Mouse (Mus musculus): ENCODE measurements around the gene Rhobtb1. TPM values are rescaled to one million over a fixed set of nuclear protein-coding genes. Genes with fewer than 3 reads are reported as not detected.

Gene Rhobtb1
- polyA plus RNA-seq, 1 experiment from 2014 or later: 14.0 TPM

DNA sequence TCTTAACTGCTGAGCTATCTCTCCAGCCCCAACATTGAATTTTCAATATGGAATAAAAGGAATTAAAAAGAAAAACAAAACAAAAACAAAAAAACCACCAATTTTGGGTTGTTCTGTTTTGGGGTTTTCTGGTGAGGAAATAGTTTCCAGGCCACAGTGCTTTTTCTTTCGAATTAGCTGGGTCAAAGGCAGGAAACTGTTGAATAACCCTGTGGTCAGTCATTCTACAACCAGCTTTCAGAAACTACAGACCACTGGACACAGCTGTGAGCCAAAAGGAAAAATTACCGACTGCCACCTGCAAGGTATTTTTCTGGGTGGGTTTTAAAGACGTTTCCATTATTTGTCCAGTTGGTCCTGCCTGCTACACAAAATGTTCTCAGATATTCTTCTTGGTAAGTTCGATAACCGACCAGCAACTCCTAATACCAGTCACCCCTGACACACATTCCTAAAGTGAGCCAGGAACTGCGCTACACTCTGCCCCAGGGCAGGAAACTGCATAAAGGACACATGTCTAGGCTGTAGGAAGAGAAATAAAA, 106.4 kb downstream of the Rhobtb1 start:
- Histone ChIP-seq H3K36me3 (replicated peaks) (no peaks in the 10 kb centered on the region), H3K27ac (no peak overlapping the region), H3K4me3 (no peak overlapping the region), H3K4me1 (peaks cover 32% of the 10 kb centered on the region), H3K27me3 (ENCODE audit: poor library complexity, severe bottlenecking) (no peaks in the 10 kb centered on the region), H3K9me3 (no peaks in the 10 kb centered on the region)
- WGBS: 77% methylated on average over 6 of the region's 6 CpGs
- DNase-seq (ENCODE audit: extremely low spot score, low spot score): no peak

DNA sequence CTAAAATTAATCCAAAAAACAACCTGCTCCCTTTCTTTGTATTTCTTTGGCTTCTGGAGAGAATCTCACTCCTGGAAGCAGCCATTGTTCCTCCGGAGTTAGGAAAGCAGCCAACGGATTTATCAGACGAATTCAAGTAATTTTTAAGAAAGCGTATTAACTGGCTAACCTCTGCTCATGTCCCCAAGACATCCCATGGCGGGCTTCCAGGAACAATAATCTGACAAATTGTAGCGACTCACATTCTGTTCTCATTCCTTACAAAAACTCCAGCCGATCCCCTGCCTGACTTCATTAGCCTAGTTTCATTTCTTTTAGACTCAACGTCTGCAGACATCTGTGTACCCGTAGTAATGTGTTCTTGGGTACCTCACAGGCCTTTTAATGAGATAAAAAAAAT, 107.4 kb downstream of the Rhobtb1 start:
- no peak overlapping the region for H3K27ac ChIP-seq
- H3K4me1 ChIP-seq: peaks cover 23% of the 10 kb centered on the region
- WGBS: 83% methylated on average over 9 of the region's 9 CpGs
- H3K9me3 ChIP-seq: no peaks in the 10 kb centered on the region
- H3K36me3 ChIP-seq (replicated peaks): no peaks in the 10 kb centered on the region
- no peak overlapping the region for H3K4me3 ChIP-seq
- DNase-seq (ENCODE audit: extremely low spot score, low spot score): no peak
- no peaks in the 10 kb centered on the region for H3K27me3 ChIP-seq (ENCODE audit: poor library complexity, severe bottlenecking)

DNA sequence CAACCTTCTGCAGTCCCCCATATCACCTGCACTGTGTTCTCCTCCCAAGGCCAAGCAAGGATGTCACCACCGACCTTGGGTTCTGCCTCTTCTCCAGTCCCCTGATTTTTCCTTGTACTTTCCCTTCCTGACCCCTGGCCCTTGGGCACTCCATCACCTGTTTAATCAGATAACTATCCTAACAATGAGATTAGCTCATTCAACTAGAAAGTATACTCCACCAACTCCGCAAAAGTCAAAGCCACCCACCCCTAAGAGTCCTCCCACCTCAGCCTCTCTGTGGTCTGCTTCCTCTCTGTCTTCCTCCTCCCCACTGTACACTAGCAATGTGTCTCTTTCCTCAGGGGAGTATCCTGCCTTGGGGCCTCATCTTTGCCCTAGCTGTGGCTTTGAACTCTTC, 107.9 kb downstream of the Rhobtb1 start:
- 82% methylated on average over 2 of the region's 2 CpGs for WGBS

DNA sequence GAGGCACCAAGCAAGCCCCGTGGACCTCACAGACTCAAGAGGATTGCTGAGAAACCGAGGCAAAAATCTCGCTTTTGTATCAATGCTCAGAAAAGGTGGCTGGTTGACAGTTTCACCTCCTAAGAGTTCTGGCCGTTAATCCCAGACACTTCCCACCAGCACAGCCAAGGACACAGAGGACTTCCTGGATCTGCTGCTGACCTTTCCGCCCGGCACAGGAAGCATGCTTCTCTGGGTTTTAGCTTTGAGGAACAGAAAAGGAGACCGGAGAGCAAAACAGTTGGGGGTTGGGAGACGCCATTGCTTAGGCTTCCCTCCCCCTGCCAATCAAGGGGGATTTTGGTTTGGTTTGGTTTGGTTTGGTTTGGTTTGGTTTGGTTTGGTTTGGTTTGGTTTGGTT, 108.7 kb downstream of the Rhobtb1 start:
- no peak for DNase-seq (ENCODE audit: extremely low spot score, low spot score)
- Histone ChIP-seq H3K27me3 (ENCODE audit: poor library complexity, severe bottlenecking) (no peaks in the 10 kb centered on the region), H3K9me3 (no peaks in the 10 kb centered on the region), H3K27ac (no peak overlapping the region), H3K4me1 (peaks cover 15% of the 10 kb centered on the region; the same call in 1 of the 2 replicates), H3K36me3 (replicated peaks) (no peaks in the 10 kb centered on the region), H3K4me3 (no peak overlapping the region)
- 87% methylated on average over 8 of the region's 8 CpGs for WGBS

More for the DNA sequence above, 107.9 kb downstream of the Rhobtb1 start:
- Histone ChIP-seq H3K27ac (no peak overlapping the region), H3K36me3 (replicated peaks) (no peaks in the 10 kb centered on the region), H3K4me3 (no peak overlapping the region), H3K9me3 (no peaks in the 10 kb centered on the region), H3K27me3 (ENCODE audit: poor library complexity, severe bottlenecking) (no peaks in the 10 kb centered on the region), H3K4me1 (peaks cover 21% of the 10 kb centered on the region)
- no peak for DNase-seq (ENCODE audit: extremely low spot score, low spot score)

DNA sequence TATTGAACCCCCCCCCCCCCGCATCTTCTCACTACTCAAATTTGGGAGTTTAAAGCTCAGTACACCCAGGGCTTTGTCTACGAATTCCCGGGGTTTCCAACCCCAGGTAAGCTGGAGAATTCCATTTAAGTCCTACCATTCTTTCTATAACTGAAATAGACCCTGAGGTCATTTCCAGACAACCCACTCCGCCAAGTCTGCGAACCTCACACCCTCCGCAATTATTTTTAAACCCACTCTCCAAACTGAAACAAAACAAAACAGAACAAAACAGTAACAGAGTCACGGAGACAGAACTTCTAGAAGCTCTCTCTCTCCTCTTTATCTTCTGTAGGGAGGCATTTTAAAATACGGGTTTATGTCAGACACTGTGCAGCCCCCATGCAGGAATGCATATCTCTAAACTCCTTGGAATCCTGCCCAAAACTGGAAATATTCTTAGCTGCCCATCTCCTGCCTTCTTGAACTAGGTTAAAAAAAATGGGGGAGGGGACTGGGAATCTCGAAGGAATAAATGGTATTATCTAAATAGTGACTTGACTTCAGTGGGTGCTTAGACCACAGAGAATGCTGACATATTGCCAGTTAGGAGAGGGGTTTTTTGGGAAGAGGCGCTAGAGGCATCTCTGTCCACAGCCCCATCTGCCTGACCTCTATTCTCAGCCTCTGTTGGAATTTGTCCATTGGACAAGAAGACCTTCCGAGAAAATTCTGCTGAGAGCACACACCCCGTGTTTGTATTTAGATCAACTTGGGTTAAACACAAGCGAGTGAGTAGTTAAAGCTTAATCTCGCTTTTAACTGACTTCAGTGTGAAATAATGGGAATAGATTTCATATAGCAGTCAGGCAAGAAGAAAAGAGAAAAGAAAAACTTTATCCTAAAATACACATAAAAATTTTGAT, 111.9 kb downstream of the Rhobtb1 start:
- WGBS: 86% methylated on average over 14 of the region's 14 CpGs
- Histone ChIP-seq H3K4me1 (peaks cover 9% of the 10 kb centered on the region), H3K4me3 (no peak overlapping the region), H3K27me3 (ENCODE audit: poor library complexity, severe bottlenecking) (no peaks in the 10 kb centered on the region), H3K36me3 (replicated peaks) (peaks cover 10% of the 10 kb centered on the region), H3K27ac (no peak overlapping the region), H3K9me3 (no peaks in the 10 kb centered on the region)
- DNase-seq (ENCODE audit: extremely low spot score, low spot score): no peak

DNA sequence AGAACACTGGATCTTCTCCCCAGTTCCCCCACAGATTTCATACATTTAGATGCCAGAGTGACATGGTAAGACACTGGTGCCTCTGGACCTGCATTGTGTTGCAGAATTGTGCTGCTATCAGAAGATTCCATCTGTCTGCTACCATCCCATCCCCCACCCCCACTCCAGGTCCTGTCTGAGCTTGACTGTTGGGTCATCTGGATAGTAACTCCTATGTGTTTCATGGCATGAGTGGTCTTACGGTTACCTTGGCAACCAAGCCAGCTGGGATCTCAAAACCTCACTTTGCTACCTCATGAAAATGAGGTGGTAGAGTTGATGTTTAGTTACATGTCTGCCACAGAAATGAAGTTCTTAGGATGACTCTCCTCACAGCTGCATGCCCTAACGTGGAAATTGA, 112.7 kb downstream of the Rhobtb1 start:
- DNase-seq (ENCODE audit: extremely low spot score, low spot score): no peak

DNA sequence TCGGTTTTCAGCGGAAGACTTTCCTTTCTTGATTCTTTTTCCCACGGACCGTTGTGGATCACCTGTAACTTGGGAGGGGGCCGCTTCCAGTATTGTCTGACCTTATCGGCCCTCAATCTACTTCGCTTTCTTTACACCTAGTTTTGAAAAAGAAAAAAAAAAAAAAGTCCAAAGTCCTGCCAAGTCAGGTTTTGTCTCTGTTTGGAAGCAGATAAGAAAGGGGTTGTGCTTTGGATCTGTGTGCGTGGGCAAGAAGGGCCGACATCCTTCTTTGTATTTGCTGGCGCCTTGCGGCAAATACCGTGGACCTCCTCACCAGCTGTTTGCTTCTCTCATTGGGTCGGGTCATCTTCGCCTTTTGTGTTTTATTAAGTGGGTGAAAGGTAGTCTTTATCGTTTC, 114.2 kb downstream of the Rhobtb1 start:
- Histone ChIP-seq H3K36me3 (replicated peaks) (peaks cover 23% of the 10 kb centered on the region), H3K4me3 (no peak overlapping the region), H3K9me3 (peaks cover 6% of the 10 kb centered on the region; the same call in 1 of the 2 replicates), H3K27me3 (ENCODE audit: poor library complexity, severe bottlenecking) (no peaks in the 10 kb centered on the region), H3K27ac (no peak overlapping the region), H3K4me1 (peaks cover 14% of the 10 kb centered on the region)
- WGBS: 95% methylated on average over 15 of the region's 15 CpGs
- DNase-seq (ENCODE audit: extremely low spot score, low spot score): no peak

More for the DNA sequence above, 112.7 kb downstream of the Rhobtb1 start:
- no peak overlapping the region for H3K27ac ChIP-seq
- no peak overlapping the region for H3K4me3 ChIP-seq
- H3K9me3 ChIP-seq: no peaks in the 10 kb centered on the region
- 84% methylated on average over 2 of the region's 2 CpGs for WGBS
- H3K4me1 ChIP-seq: peaks cover 14% of the 10 kb centered on the region
- H3K36me3 ChIP-seq (replicated peaks): peaks cover 11% of the 10 kb centered on the region
- H3K27me3 ChIP-seq (ENCODE audit: poor library complexity, severe bottlenecking): no peaks in the 10 kb centered on the region

DNA sequence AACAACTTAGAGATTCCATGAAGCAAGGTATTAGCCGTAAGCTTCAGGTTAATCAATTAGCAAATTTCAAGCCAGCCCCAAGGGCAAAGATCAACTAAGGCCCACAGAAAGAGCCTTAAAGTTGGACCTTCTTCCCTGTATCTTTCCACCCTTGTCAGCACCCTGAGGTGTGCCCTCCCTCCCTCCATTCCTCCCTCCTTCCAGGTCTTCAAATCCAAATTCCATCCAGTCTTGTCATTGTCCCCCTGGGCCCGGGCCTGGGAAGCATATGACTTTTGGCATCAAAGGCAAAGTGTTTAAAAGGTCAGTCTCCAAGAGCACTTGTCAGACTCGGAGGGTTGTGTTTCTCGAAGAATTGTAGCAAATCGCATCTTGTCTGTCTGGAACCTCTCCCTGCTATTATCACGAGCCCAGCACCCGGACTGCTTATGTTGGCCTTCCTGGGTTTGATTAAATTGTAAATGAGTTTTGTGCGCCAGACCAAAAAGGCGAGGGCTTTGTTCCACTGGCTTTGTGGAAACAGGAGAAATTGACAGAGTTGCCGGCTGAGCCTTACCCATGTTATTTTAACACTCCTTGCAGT, 116.9 kb downstream of the Rhobtb1 start:
- Histone ChIP-seq H3K4me3 (no peak overlapping the region), H3K36me3 (replicated peaks) (peaks cover 45% of the 10 kb centered on the region), H3K4me1 (peaks cover 14% of the 10 kb centered on the region), H3K27ac (no peak overlapping the region; the same call in 1 of the 2 replicates), H3K9me3 (peaks cover 10% of the 10 kb centered on the region; the same call in 1 of the 2 replicates), H3K27me3 (ENCODE audit: poor library complexity, severe bottlenecking) (no peaks in the 10 kb centered on the region)
- 61% methylated on average over 10 of the region's 10 CpGs for WGBS
- no peak for DNase-seq (ENCODE audit: extremely low spot score, low spot score)

DNA sequence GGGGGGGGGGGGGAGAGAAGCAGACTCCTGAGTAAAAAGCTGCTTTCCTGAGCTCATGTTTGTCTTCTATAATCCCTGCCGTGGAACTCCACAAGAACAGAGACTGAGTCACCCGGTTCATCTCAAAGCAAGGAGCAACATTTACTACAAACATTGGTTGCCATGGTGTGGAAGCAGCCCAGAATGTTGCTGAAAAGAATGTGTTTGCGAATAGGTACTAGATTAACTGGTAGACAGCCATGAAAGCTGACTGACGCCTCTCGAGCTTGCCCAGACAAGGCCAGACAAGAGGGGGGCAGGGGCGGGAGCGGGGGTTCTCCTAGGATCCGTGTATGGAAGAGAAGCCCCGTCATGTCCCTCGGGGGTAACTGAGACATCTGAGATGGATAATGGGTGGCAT, 120.2 kb downstream of the Rhobtb1 start:
- WGBS: 90% methylated on average over 10 of the region's 10 CpGs
- H3K4me1 ChIP-seq: peaks cover 24% of the 10 kb centered on the region
- H3K27ac ChIP-seq: no peak overlapping the region
- H3K36me3 ChIP-seq (replicated peaks): peaks cover 46% of the 10 kb centered on the region
- no peak for DNase-seq (ENCODE audit: extremely low spot score, low spot score)
- peaks cover 10% of the 10 kb centered on the region; the same call in 1 of the 2 replicates for H3K9me3 ChIP-seq
- no peaks in the 10 kb centered on the region for H3K27me3 ChIP-seq (ENCODE audit: poor library complexity, severe bottlenecking)
- no peak overlapping the region for H3K4me3 ChIP-seq

DNA sequence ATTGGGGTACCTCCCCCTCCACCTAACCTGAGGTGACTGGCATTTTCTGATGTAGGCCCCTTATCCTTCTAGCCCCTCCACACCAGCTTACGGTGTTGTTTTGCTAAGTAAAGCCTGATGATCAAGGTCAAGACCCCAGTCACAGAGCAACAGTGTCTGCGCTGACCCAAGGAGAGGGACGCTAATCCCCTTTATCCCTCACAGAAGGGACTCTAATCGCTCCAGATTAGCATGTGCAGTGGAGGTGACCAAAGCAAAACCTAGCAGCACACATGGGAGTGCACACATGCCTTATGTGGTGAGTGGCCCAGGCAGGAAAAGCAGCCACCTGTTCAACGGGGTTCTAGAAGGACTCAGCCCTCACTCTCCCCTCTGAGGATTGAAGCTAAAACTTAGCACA, 123.0 kb downstream of the Rhobtb1 start:
- Histone ChIP-seq H3K4me1 (peaks cover 16% of the 10 kb centered on the region), H3K27me3 (ENCODE audit: poor library complexity, severe bottlenecking) (no peaks in the 10 kb centered on the region), H3K9me3 (peaks cover 10% of the 10 kb centered on the region; the same call in 1 of the 2 replicates), H3K36me3 (replicated peaks) (peaks cover 48% of the 10 kb centered on the region), H3K4me3 (no peak overlapping the region), H3K27ac (0 out of 2 replicates have a peak overlapping the region, but pooled peaks have one; percentile 53)
- peak; percentile 22 for DNase-seq (ENCODE audit: extremely low spot score, low spot score)
- WGBS: 29% methylated on average over 5 of the region's 5 CpGs

DNA sequence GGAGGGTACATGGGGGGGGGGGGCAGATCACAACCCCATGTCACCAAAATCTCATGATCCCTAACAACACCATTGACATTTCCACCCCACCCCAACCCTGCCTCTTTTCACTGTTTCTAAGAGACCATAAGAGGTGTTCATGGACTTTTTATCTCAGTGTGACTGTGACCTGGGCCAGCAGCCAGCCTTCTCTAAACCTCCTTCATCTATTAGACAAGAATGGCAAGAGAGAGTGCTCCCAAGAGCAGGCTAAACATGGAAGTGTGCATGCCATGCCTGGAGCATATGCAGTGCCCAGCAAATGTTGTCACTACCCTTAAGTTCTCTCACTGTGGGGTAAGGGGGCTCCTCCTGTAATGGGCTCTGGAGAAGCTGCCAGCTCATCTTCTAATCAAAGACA, 123.5 kb downstream of the Rhobtb1 start:
- no peaks in the 10 kb centered on the region for H3K27me3 ChIP-seq (ENCODE audit: poor library complexity, severe bottlenecking)
- H3K36me3 ChIP-seq (replicated peaks): peaks cover 49% of the 10 kb centered on the region
- H3K4me3 ChIP-seq: no peak overlapping the region
- DNase-seq (ENCODE audit: extremely low spot score, low spot score): no peak
- peaks cover 19% of the 10 kb centered on the region for H3K4me1 ChIP-seq
- peaks cover 10% of the 10 kb centered on the region; the same call in 1 of the 2 replicates for H3K9me3 ChIP-seq
- H3K27ac ChIP-seq: 0 out of 2 replicates have a peak overlapping the region, but pooled peaks have one; percentile 53

DNA sequence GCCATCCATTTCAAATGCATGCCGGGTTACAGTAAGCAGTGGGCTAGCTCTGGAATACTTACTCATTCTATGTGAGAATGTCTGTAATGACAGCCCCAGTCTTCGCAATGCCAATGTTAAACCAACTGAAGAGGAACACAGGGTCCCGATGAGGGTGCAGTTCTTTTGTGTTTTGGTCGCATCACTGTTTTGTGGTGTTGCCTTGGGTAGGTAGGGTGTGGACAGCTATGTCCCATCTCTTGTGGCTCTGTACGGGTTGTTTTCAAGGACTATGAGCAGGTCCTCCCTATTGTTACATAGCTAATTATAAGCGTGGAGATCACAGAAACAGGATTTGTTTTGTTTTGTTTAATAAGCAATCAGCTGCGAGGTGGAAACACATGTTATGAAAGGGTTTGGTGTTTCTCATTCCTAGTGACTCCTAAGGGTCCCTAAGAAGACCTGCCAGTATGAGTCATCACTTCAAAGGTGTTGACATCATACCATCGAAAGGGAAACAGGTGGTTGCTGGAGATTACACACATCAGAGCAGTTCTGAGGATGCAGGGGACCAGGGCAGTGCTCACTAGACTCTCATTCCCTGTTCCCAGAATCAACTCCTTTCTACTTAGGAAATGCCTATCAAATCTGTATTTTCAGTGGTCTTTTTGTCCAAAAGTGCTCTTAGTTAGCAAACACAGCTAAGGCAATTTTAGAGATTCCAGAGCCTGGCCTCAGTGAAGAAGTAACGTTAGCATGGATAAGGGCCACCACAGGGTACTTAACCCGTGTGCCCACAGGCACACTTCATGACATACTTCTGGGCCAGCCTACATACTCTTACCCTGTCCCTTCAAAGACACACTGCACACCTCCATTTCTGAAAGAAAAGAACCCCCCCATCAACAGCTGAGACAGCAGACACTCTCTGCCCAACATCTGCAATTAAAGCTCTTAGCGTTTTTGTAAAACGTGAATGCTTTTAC, 124.9 kb downstream of the Rhobtb1 start:
- peaks cover 35% of the 10 kb centered on the region for H3K36me3 ChIP-seq (replicated peaks)

More for the DNA sequence above, 124.9 kb downstream of the Rhobtb1 start:
- 91% methylated on average over 12 of the region's 12 CpGs for whole genome bisulfite sequencing
- no peak for DNase-seq (ENCODE audit: extremely low spot score, low spot score)
- Histone ChIP-seq H3K4me3 (no peak overlapping the region), H3K27me3 (ENCODE audit: poor library complexity, severe bottlenecking) (no peaks in the 10 kb centered on the region), H3K27ac (no peak overlapping the region), H3K9me3 (no peaks in the 10 kb centered on the region), H3K4me1 (peaks cover 19% of the 10 kb centered on the region)

Data from forebrain, embryonic 10.5 days (tissue).